Mouse (Mus musculus): Measurements from ENCODE around the gene Taf1c. TPM values are rescaled to one million over a fixed set of nuclear protein-coding genes. Genes with fewer than 3 reads are reported as not detected.

The Taf1c gene
- 10 to 100 TPM; 11.2 to 12.5 TPM for total RNA-seq (2021)

GRCm38 (mm10) chr8:119604996-119605395 lies at the start of gene Taf1c:
Taf1c (minus strand) TSS chr8:119605222.
- intact Hi-C loops (cut with DNase I), result no loop called here
- DNase-seq (ENCODE audit: extremely low spot score in 1 of 2, low spot score in 2 of 2), result peak; percentile 92 to 94

GRCm38 (mm10) chr8:119651324-119651723 lies 46.3 kb upstream of the Taf1c start:
- no peak for DNase-seq (ENCODE audit: extremely low spot score in 1 of 2, low spot score in 2 of 2)
- intact Hi-C loops (cut with DNase I), result no loop called here

- DNase-seq (ENCODE audit: extremely low spot score in 1 of 2, low spot score in 2 of 2), result no peak
- intact Hi-C loops (cut with DNase I), result no loop called here
Observed at GRCm38 (mm10) chr8:119646846-119647245, 41.8 kb upstream of the Taf1c start.

- intact Hi-C loops (cut with DNase I), result no loop called here
- no peak for DNase-seq (ENCODE audit: extremely low spot score in 1 of 2, low spot score in 2 of 2)
Observed at GRCm38 (mm10) chr8:119646197-119646596, 41.2 kb upstream of the Taf1c start.

- intact Hi-C loops (cut with DNase I), result no loop called here
- DNase-seq (ENCODE audit: extremely low spot score in 1 of 2, low spot score in 2 of 2), result no peak
Observed at GRCm38 (mm10) chr8:119644981-119645597, 40.1 kb upstream of the Taf1c start.

GRCm38 (mm10) chr8:119644429-119644960 lies 39.5 kb upstream of the Taf1c start:
- DNase-seq (ENCODE audit: extremely low spot score in 1 of 2, low spot score in 2 of 2), result no peak
- intact Hi-C loops (cut with DNase I), result no loop called here

- intact Hi-C loops (cut with DNase I), result no loop called here
- no peak for DNase-seq (ENCODE audit: extremely low spot score in 1 of 2, low spot score in 2 of 2)
Observed at GRCm38 (mm10) chr8:119642960-119643359, 37.9 kb upstream of the Taf1c start.

GRCm38 (mm10) chr8:119641058-119641457 lies 36.0 kb upstream of the Taf1c start:
- DNase-seq (ENCODE audit: extremely low spot score in 1 of 2, low spot score in 2 of 2), result no peak
- intact Hi-C loops (cut with DNase I), result no loop called here

- intact Hi-C loops (cut with DNase I), result no loop called here
- DNase-seq (ENCODE audit: extremely low spot score in 1 of 2, low spot score in 2 of 2), result no peak
Observed at GRCm38 (mm10) chr8:119639798-119640197, 34.8 kb upstream of the Taf1c start.

- intact Hi-C loops (cut with DNase I), result no loop called here
- DNase-seq (ENCODE audit: extremely low spot score in 1 of 2, low spot score in 2 of 2), result no peak
Observed at GRCm38 (mm10) chr8:119638261-119638660, 33.2 kb upstream of the Taf1c start.

GRCm38 (mm10) chr8:119637381-119637780 lies 32.4 kb upstream of the Taf1c start:
- intact Hi-C loops (cut with DNase I), result no loop called here
- DNase-seq (ENCODE audit: extremely low spot score in 1 of 2, low spot score in 2 of 2), result no peak

- no peak for DNase-seq (ENCODE audit: extremely low spot score in 1 of 2, low spot score in 2 of 2)
- intact Hi-C loops (cut with DNase I), result no loop called here
Observed at GRCm38 (mm10) chr8:119636766-119637165, 31.7 kb upstream of the Taf1c start.

GRCm38 (mm10) chr8:119635958-119636357 lies 30.9 kb upstream of the Taf1c start:
- DNase-seq (ENCODE audit: extremely low spot score in 1 of 2, low spot score in 2 of 2), result no peak

GRCm38 (mm10) chr8:119635378-119635777 lies 30.4 kb upstream of the Taf1c start, which contains the start of gene Kcng4:
Kcng4 (minus strand) TSS chr8:119635680.
- intact Hi-C loops (cut with DNase I), result no loop called here
- no peak for DNase-seq (ENCODE audit: extremely low spot score in 1 of 2, low spot score in 2 of 2)

More at GRCm38 (mm10) chr8:119635958-119636357, 30.9 kb upstream of the Taf1c start:
- intact Hi-C loops (cut with DNase I), result no loop called here

- no peak for DNase-seq (ENCODE audit: extremely low spot score in 1 of 2, low spot score in 2 of 2)
- intact Hi-C loops (cut with DNase I), result no loop called here
Observed at GRCm38 (mm10) chr8:119634616-119635336, 29.8 kb upstream of the Taf1c start.

- no peak for DNase-seq (ENCODE audit: extremely low spot score in 1 of 2, low spot score in 2 of 2)
- intact Hi-C loops (cut with DNase I), result no loop called here
Observed at GRCm38 (mm10) chr8:119632909-119633308, 27.9 kb upstream of the Taf1c start.

- intact Hi-C loops (cut with DNase I), result no loop called here
- no peak for DNase-seq (ENCODE audit: extremely low spot score in 1 of 2, low spot score in 2 of 2)
Observed at GRCm38 (mm10) chr8:119632246-119632645, 27.2 kb upstream of the Taf1c start.

GRCm38 (mm10) chr8:119630841-119631240 lies 25.8 kb upstream of the Taf1c start:
- DNase-seq (ENCODE audit: extremely low spot score in 1 of 2, low spot score in 2 of 2), result no peak
- intact Hi-C loops (cut with DNase I), result no loop called here

- intact Hi-C loops (cut with DNase I), result no loop called here
- no peak for DNase-seq (ENCODE audit: extremely low spot score in 1 of 2, low spot score in 2 of 2)
Observed at GRCm38 (mm10) chr8:119627613-119628359, 22.8 kb upstream of the Taf1c start.
